Mouse (Mus musculus) A20 (cell line): ENCODE data around the gene Mib2.

Experiments
- DNase-seq: peaks from one replicate; pipeline ENCODE4 v3.0.0-alpha.2; 2011; ENCODE audit warnings: low read depth, low spot score

Mib2 gene

GRCm38 (mm10) chr4:155618321-155618720 lies 50.7 kb downstream of the Mib2 start:
- DNase-seq: no peak

GRCm38 (mm10) chr4:155613264-155613663 lies 55.7 kb downstream of the Mib2 start:
- no peak for DNase-seq

GRCm38 (mm10) chr4:155611860-155612259 lies 57.1 kb downstream of the Mib2 start:
- DNase-seq: no peak

GRCm38 (mm10) chr4:155606825-155607224 lies 62.2 kb downstream of the Mib2 start:
- no peak for DNase-seq

- DNase-seq: no peak
Observed at GRCm38 (mm10) chr4:155605132-155605531, 63.9 kb downstream of the Mib2 start.
